Mouse (Mus musculus) kidney, adult 2 months (tissue): ENCODE data around the gene Sumf2. TPM values are rescaled to one million over a fixed set of nuclear protein-coding genes. Genes with fewer than 3 reads are reported as not detected.
A peak's percentile ranks its signal among the peaks of the same experiment; 100 is the strongest.

Experiments used
- DNase-seq: peaks from one replicate; pipeline ENCODE4 v3.0.0; 2021
- H3K27ac ChIP-seq: fragments of 200-500 bp; 2 replicates; pipeline ENCODE4 v1.5.1; 2012; ENCODE audit warnings: low read depth, low read length, control low read depth, inconsistent platforms; ENCODE audit not compliant: insufficient read depth
- H3K27me3 ChIP-seq: fragments of 200-500 bp; replicated peaks from 2 replicates; pipeline ENCODE4 v1.6.1; 2012; ENCODE audit warnings: mild to moderate bottlenecking, moderate library complexity, low read length, inconsistent platforms; ENCODE audit not compliant: control insufficient read depth, insufficient read depth
- H3K36me3 ChIP-seq: fragments of 200-500 bp; 2 replicates; pipeline ENCODE4 v1.6.1; 2012; ENCODE audit warnings: mild to moderate bottlenecking, moderate library complexity, low read length, inconsistent platforms; ENCODE audit not compliant: control insufficient read depth, insufficient read depth
- H3K4me1 ChIP-seq: fragments of 200-500 bp; 2 replicates; pipeline ENCODE4 v1.6.1; 2011; ENCODE audit warnings: low read length; ENCODE audit not compliant: control insufficient read depth, insufficient read depth
- H3K4me3 ChIP-seq: fragments of 200-500 bp; 2 replicates; pipeline ENCODE4 v1.5.1; 2011; ENCODE audit warnings: mild to moderate bottlenecking, low read depth, low read length, control low read depth; ENCODE audit not compliant: insufficient read depth
- CTCF ChIP-seq: fragments of 200-500 bp; conservative IDR thresholded peaks from 2 replicates; pipeline ENCODE4 v1.5.1; 2011; ENCODE audit warnings: low read depth, mild to moderate bottlenecking, control low read depth, low read length, moderate library complexity, mixed read lengths; ENCODE audit not compliant: insufficient read depth, insufficient read length
- POLR2A ChIP-seq: fragments of 200-500 bp; IDR thresholded peaks from one replicate; pipeline ENCODE4 v1.6.1; 2011; ENCODE audit warnings: low read depth, low read length, control low read depth
- WGBS: fragments of 180-500 bp; shearing (Covaris S2); methylation state at CpG from one replicate; pipeline ENCODE4 v1.1.7; 2018; 5-methylcytosine and 5-hydroxymethylcytosine counted together
- polyA plus RNA-seq: library from polyadenylated mRNA; depleted of rRNA; stranded (reverse); fragments of >200 nt; gene quantifications from 2 replicates; pipeline ENCODE4 v1.2.3, GENCODE M21; 2012; rRNA removed

The Sumf2 gene
- 19.5 and 20.7 TPM in 2 replicates for polyA plus RNA-seq

GRCm38 (mm10) chr5:129846752-129847557 is at the start of gene Sumf2:
Gene Sumf2 (plus strand): TSS chr5:129846986.
- H3K36me3 ChIP-seq = no peaks in the 10 kb centered on the region; the same call in 1 of the 2 replicates
- 0 out of 2 replicates have a peak, but pooled peaks have one; percentile 22 for TF ChIP-seq CTCF
- TF ChIP-seq POLR2A = peak; percentile 77
- H3K27me3 ChIP-seq = no peaks in the 10 kb centered on the region
- no peaks in the 10 kb centered on the region for H3K4me1 ChIP-seq
- H3K27ac ChIP-seq = no peak within 1 kb of the TSS
- peak within 1 kb of the TSS; percentile 56 for H3K4me3 ChIP-seq
- peak; percentile 98 for DNase-seq
- WGBS = 3% methylated on average over 22 of the region's 22 CpGs

- Histone ChIP-seq H3K27ac (no peak overlapping the region), H3K27me3 (no peaks in the 10 kb centered on the region), H3K4me3 (no peak overlapping the region), H3K36me3 (no peaks in the 10 kb centered on the region; the same call in 1 of the 2 replicates), H3K4me1 (no peaks in the 10 kb centered on the region)
- WGBS = 60% methylated on average over 5 of the region's 5 CpGs
- TF ChIP-seq CTCF = no peak
- no peak for TF ChIP-seq POLR2A
- peak; percentile 49 for DNase-seq
Measured at GRCm38 (mm10) chr5:129844848-129845247, 1.9 kb upstream of the Sumf2 start.

- peak; percentile 10 for DNase-seq
- Histone ChIP-seq H3K4me3 (peak overlapping the region; percentile 56; the same call in 1 of the 2 replicates), H3K27ac (no peak overlapping the region), H3K36me3 (no peaks in the 10 kb centered on the region; the same call in 1 of the 2 replicates), H3K4me1 (no peaks in the 10 kb centered on the region), H3K27me3 (no peaks in the 10 kb centered on the region)
- TF ChIP-seq CTCF (no peak), POLR2A (no peak)
- WGBS = 27% methylated on average over 8 of the region's 8 CpGs
Measured at GRCm38 (mm10) chr5:129847558-129847820, 703 bp downstream of the Sumf2 start.

GRCm38 (mm10) chr5:129855163-129855562 is 8.4 kb downstream of the Sumf2 start:
- no peaks in the 10 kb centered on the region for H3K36me3 ChIP-seq
- no peak overlapping the region; the same call in 1 of the 2 replicates for H3K27ac ChIP-seq
- no peak overlapping the region for H3K4me3 ChIP-seq
- H3K4me1 ChIP-seq = no peaks in the 10 kb centered on the region
- peak; percentile 13 for DNase-seq
- H3K27me3 ChIP-seq = no peaks in the 10 kb centered on the region
- no peak; the same call in 1 of the 2 replicates for TF ChIP-seq CTCF
- TF ChIP-seq POLR2A = no peak
- 40% methylated on average over 5 of the region's 5 CpGs for WGBS

- DNase-seq = no peak
- Histone ChIP-seq H3K36me3 (no peaks in the 10 kb centered on the region), H3K27ac (no peak overlapping the region), H3K4me1 (no peaks in the 10 kb centered on the region), H3K4me3 (no peak overlapping the region), H3K27me3 (no peaks in the 10 kb centered on the region)
- TF ChIP-seq POLR2A (no peak), CTCF (no peak)
- WGBS = 90% methylated on average over 5 of the region's 5 CpGs
Measured at GRCm38 (mm10) chr5:129856414-129856813, 9.6 kb downstream of the Sumf2 start.

- H3K27me3 ChIP-seq = no peaks in the 10 kb centered on the region
- H3K4me3 ChIP-seq = no peak overlapping the region
- DNase-seq = no peak
- H3K27ac ChIP-seq = no peak overlapping the region
- H3K36me3 ChIP-seq = no peaks in the 10 kb centered on the region
- no peaks in the 10 kb centered on the region for H3K4me1 ChIP-seq
- TF ChIP-seq CTCF (no peak), POLR2A (no peak)
- 96% methylated on average over 6 of the region's 6 CpGs for whole genome bisulfite sequencing
Measured at GRCm38 (mm10) chr5:129862325-129862724, 15.5 kb downstream of the Sumf2 start.

- no peak overlapping the region for H3K4me3 ChIP-seq
- H3K36me3 ChIP-seq = no peaks in the 10 kb centered on the region
- no peak overlapping the region for H3K27ac ChIP-seq
- TF ChIP-seq CTCF (peak; percentile 54; the same call in 1 of the 2 replicates), POLR2A (no peak)
- peak; percentile 40 for DNase-seq
- no peaks in the 10 kb centered on the region for H3K4me1 ChIP-seq
- H3K27me3 ChIP-seq = no peaks in the 10 kb centered on the region
- WGBS = 10% methylated on average over 18 of the region's 18 CpGs
Measured at GRCm38 (mm10) chr5:129864467-129864866, 17.7 kb downstream of the Sumf2 start.
